Mouse (Mus musculus) heart, embryonic 15.5 days (tissue): ENCODE data around the gene Ldhal6b. TPM values are rescaled to one million over a fixed set of nuclear protein-coding genes. Genes with fewer than 3 reads are reported as not detected.
A peak's percentile ranks its signal among the peaks of the same experiment; 100 is the strongest.

Experiments
- ATAC-seq: fragments of 200-750 bp; cut with Nextera tagmentation; replicated peaks from 2 replicates; pipeline ENCODE4 v1.8.0; 2017; ENCODE audit warnings: low read depth, moderate TSS enrichment; ENCODE audit not compliant: insufficient number of reproducible peaks, insufficient read depth, low FRiP score
- H3K27ac ChIP-seq: fragments of 300-500 bp; sonication (generic); 2 replicates; pipeline ENCODE4 v1.5.1; 2015; ENCODE audit warnings: mild to moderate bottlenecking, inconsistent platforms
- H3K27me3 ChIP-seq: fragments of 300-500 bp; sonication (generic); 2 replicates; pipeline ENCODE4 v1.6.1; 2015; ENCODE audit warnings: inconsistent platforms
- H3K36me3 ChIP-seq: fragments of 300-500 bp; sonication (generic); 2 replicates; pipeline ENCODE4 v1.6.1; 2015; ENCODE audit warnings: mild to moderate bottlenecking, inconsistent platforms
- H3K4me1 ChIP-seq: fragments of 300-500 bp; sonication (generic); replicated peaks from 2 replicates; pipeline ENCODE4 v1.6.1; 2015; ENCODE audit warnings: inconsistent platforms
- H3K4me2 ChIP-seq: fragments of 300-500 bp; sonication (generic); 2 replicates; pipeline ENCODE4 v1.6.1; 2015; ENCODE audit warnings: inconsistent platforms, mild to moderate bottlenecking, moderate library complexity
- H3K4me3 ChIP-seq: fragments of 300-500 bp; sonication (generic); 2 replicates; pipeline ENCODE4 v1.5.1; 2015; ENCODE audit warnings: mild to moderate bottlenecking, inconsistent platforms
- H3K9ac ChIP-seq: fragments of 300-500 bp; sonication (generic); 2 replicates; pipeline ENCODE4 v1.6.1; 2015; ENCODE audit warnings: mild to moderate bottlenecking, inconsistent platforms
- H3K9me3 ChIP-seq: fragments of 300-500 bp; sonication (generic); replicated peaks from 2 replicates; pipeline ENCODE4 v1.6.1; 2016; ENCODE audit warnings: inconsistent platforms
- WGBS: fragments of 180-500 bp; shearing (Covaris S2); methylation state at CpG from one replicate; pipeline ENCODE4 v1.1.7; 2015; ENCODE audit warnings: mixed read lengths; 5-methylcytosine and 5-hydroxymethylcytosine counted together
- polyA plus RNA-seq: library from polyadenylated mRNA; unstranded; fragments of >200 nt; fragmentation: Nextera tagmentation; extraction: Ambion mirVana; gene quantifications from 2 replicates; pipeline ENCODE4 v1.2.1, GENCODE M21; 2015

The Ldhal6b gene
- polyA plus RNA-seq, 1 experiment from 2014 or later: not detected

DNA sequence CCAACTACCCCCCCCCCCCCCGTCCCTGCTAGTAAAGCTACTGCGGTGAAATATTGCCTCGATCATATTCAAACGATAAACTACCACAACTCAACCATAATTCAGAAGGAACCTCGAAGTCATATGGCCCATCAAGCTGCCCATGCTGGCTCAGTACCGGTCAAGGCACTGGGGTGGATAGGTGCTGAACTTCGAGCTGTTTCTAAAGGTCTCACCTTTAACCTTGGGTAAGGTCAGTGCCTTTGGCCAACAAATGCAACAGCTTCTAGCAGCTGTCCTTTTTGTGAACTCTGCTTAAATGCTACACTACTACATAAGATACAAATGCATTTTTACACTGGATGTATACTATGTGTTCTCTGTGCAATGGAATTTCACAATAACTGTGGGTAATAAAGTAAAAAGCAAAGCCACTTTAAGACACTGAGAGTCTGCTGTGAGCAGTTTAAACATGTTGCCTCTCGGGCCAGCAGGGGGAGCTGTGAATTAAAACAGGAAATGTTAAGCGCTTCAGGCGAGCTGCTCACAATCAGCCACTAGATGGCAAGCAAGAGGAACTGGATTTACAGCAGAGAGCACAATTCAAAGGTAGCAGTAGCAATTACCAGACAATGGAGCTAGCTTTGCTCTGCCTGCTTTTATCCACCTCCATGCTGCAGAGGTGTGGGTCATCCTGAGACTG is 10.7 kb upstream of the Ldhal6b start:
- H3K27ac ChIP-seq: no peak overlapping the region
- no peaks in the 10 kb centered on the region for H3K9me3 ChIP-seq
- no peak overlapping the region for H3K4me2 ChIP-seq
- peaks cover 22% of the 10 kb centered on the region; the same call in 1 of the 2 replicates for H3K36me3 ChIP-seq
- WGBS: 55% methylated on average over 10 of the region's 10 CpGs
- no peak overlapping the region for H3K4me3 ChIP-seq
- H3K4me1 ChIP-seq: peaks cover 11% of the 10 kb centered on the region; the same call in 1 of the 2 replicates
- no peak overlapping the region for H3K9ac ChIP-seq
- ATAC-seq: 0 out of 2 replicates have a peak, but pooled peaks have one; percentile 48
- no peaks in the 10 kb centered on the region for H3K27me3 ChIP-seq

DNA sequence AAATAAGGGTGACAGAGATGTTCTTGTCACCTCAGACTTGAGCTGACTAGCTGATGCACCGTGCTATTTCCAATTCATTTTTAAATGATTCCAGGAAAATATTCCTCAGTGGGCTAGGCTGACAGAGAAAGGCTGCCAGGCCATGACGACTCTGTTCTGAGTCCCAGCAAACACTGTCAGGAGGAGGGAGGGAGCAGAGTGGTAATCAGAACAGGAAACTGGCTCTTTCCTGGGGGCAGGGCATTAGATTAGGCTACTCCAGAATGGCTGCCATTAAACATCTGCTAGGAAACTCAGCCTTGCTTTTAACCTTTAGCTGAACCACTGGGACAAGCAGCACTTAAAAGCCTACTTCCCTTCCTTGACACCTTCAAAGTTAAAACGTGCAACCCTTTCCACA is 6.6 kb upstream of the Ldhal6b start:
- Histone ChIP-seq H3K4me2 (no peak overlapping the region), H3K9me3 (no peaks in the 10 kb centered on the region), H3K27ac (no peak overlapping the region), H3K4me3 (no peak overlapping the region), H3K36me3 (no peaks in the 10 kb centered on the region), H3K9ac (no peak overlapping the region), H3K27me3 (no peaks in the 10 kb centered on the region), H3K4me1 (peaks cover 29% of the 10 kb centered on the region)
- ATAC-seq: no peak; the same call in 1 of the 2 replicates
- WGBS: 28% methylated on average over 3 of the region's 3 CpGs

- 63% methylated on average over 8 of the region's 8 CpGs for WGBS
- Histone ChIP-seq H3K36me3 (no peaks in the 10 kb centered on the region; the same call in 1 of the 2 replicates), H3K9ac (no peak overlapping the region), H3K4me2 (no peak overlapping the region), H3K27ac (no peak overlapping the region), H3K27me3 (no peaks in the 10 kb centered on the region), H3K4me1 (peaks cover 29% of the 10 kb centered on the region), H3K9me3 (no peaks in the 10 kb centered on the region), H3K4me3 (no peak overlapping the region)
- ATAC-seq: no peak
These were observed 5.6 kb upstream of the Ldhal6b start for GRCm38 (mm10) chr17:5424156-5424555.

- Histone ChIP-seq H3K9ac (no peak overlapping the region), H3K27ac (no peak overlapping the region), H3K9me3 (no peaks in the 10 kb centered on the region), H3K4me1 (peaks cover 29% of the 10 kb centered on the region), H3K36me3 (peaks cover 6% of the 10 kb centered on the region), H3K4me2 (no peak overlapping the region), H3K4me3 (no peak overlapping the region), H3K27me3 (no peaks in the 10 kb centered on the region)
- ATAC-seq: no peak
- 46% methylated on average over 4 of the region's 4 CpGs for WGBS
These were observed 3.3 kb upstream of the Ldhal6b start for GRCm38 (mm10) chr17:5421835-5422234.

DNA sequence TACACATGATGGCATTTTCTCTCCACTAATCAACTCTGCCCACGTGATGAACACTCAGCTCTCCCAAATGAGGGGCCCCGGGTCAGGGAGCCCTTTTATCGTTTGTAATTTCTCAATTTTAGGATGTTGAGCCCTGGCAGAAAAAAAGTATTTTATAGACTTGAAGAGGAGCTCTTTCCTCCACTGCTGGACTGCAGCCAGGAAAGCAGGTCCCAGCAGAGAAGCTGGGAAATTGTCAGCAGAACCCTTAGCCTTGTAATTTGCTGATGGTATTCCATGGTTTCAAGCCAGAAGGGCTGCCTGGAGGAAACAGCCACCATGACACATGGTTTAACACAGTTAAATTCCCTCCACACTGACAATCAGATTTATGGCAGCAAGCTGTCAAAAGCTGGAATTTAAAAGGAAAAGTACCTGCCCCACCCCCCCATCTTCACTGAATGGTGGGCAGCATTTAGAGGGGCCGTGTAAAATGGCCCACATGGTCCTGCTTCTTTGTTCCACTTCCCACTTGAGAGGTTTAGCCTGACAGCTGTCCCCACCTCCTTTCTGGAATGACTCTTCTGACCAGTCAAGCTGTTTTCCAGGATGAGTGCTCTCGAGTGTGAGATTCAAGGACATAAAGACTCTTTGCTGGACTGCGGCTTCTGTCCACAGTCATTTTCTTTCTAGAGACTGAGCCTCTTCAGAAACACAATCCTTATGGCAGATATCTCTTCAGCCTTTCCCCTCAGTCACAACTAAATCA is 1.4 kb upstream of the Ldhal6b start:
- ATAC-seq: no peak
- peaks cover 6% of the 10 kb centered on the region for H3K36me3 ChIP-seq
- H3K4me1 ChIP-seq: peaks cover 22% of the 10 kb centered on the region
- 61% methylated on average over 6 of the region's 6 CpGs for WGBS
- no peak overlapping the region for H3K27ac ChIP-seq
- no peak overlapping the region for H3K9ac ChIP-seq
- H3K4me2 ChIP-seq: no peak overlapping the region
- H3K4me3 ChIP-seq: no peak overlapping the region
- H3K27me3 ChIP-seq: no peaks in the 10 kb centered on the region
- no peaks in the 10 kb centered on the region for H3K9me3 ChIP-seq

- WGBS: 84% methylated on average over 9 of the region's 9 CpGs
These were observed 489 bp upstream of the Ldhal6b start for GRCm38 (mm10) chr17:5419056-5419455.

GRCm38 (mm10) chr17:5416518-5416917 is 2.0 kb downstream of the Ldhal6b start:
- Histone ChIP-seq H3K9ac (no peak overlapping the region), H3K4me1 (no peaks in the 10 kb centered on the region), H3K27me3 (no peaks in the 10 kb centered on the region), H3K9me3 (no peaks in the 10 kb centered on the region), H3K4me3 (no peak overlapping the region), H3K27ac (no peak overlapping the region), H3K36me3 (peaks cover 9% of the 10 kb centered on the region), H3K4me2 (no peak overlapping the region)
- 93% methylated on average over 3 of the region's 3 CpGs for WGBS
- no peak for ATAC-seq

More at GRCm38 (mm10) chr17:5419056-5419455, 489 bp upstream of the Ldhal6b start:
- Histone ChIP-seq H3K9ac (no peak overlapping the region), H3K36me3 (peaks cover 6% of the 10 kb centered on the region), H3K4me3 (no peak overlapping the region), H3K27me3 (no peaks in the 10 kb centered on the region), H3K4me1 (peaks cover 16% of the 10 kb centered on the region), H3K4me2 (no peak overlapping the region), H3K27ac (no peak overlapping the region), H3K9me3 (no peaks in the 10 kb centered on the region)
- no peak for ATAC-seq

DNA sequence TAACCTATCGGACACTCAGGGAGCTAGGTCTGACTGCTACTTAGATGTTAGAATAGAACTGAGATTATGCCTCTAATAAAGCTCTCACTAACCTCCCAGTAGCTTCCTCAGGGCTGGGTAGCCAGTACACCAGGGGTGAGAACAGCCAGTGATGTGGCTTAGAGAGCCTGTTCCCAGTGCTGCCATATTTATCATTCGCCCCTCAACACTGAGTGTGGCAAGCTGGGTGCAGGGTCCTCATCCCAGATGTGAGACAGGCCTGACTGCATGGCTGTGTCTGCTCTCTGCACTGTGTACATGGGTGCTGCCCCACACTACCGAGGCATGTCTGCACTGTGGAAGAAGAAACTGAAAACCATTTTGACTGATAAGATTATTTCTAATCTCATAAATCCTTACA is 4.5 kb downstream of the Ldhal6b start:
- no peaks in the 10 kb centered on the region for H3K9me3 ChIP-seq
- H3K4me1 ChIP-seq: no peaks in the 10 kb centered on the region
- WGBS: 77% methylated on average over 3 of the region's 3 CpGs
- no peak overlapping the region for H3K4me3 ChIP-seq
- no peak overlapping the region for H3K27ac ChIP-seq
- no peak for ATAC-seq
- H3K9ac ChIP-seq: no peak overlapping the region
- H3K36me3 ChIP-seq: peaks cover 14% of the 10 kb centered on the region
- H3K4me2 ChIP-seq: no peak overlapping the region
- no peaks in the 10 kb centered on the region for H3K27me3 ChIP-seq

DNA sequence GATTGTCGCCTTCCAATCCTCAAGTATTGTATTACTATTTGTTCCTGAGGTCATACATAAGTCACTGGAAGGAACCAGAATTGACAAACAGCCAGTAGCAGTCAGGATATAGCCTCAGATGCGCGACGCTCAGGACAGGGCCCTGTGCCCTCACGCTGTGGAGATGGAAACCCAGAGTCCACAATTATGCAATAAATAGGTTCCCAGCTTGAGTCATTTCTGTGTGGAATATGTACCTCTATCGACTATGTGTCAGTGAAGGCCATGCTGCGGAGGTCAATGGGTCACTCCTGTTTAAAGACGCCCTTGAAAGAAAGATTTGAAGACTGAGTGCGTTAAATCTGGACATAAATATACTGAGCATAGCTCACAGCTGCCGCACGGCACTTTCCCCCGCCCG is 5.2 kb downstream of the Ldhal6b start:
- no peak overlapping the region for H3K4me2 ChIP-seq
- H3K9me3 ChIP-seq: no peaks in the 10 kb centered on the region
- H3K4me1 ChIP-seq: no peaks in the 10 kb centered on the region
- no peaks in the 10 kb centered on the region for H3K27me3 ChIP-seq
- no peak overlapping the region for H3K9ac ChIP-seq
- H3K4me3 ChIP-seq: no peak overlapping the region
- H3K36me3 ChIP-seq: peaks cover 12% of the 10 kb centered on the region; the same call in 1 of the 2 replicates
- no peak overlapping the region for H3K27ac ChIP-seq
- WGBS: 88% methylated on average over 13 of the region's 13 CpGs
- no peak for ATAC-seq

GRCm38 (mm10) chr17:5412740-5413139 is 5.8 kb downstream of the Ldhal6b start:
- no peak for ATAC-seq
- Histone ChIP-seq H3K27me3 (no peaks in the 10 kb centered on the region), H3K27ac (no peak overlapping the region), H3K4me3 (no peak overlapping the region), H3K9ac (no peak overlapping the region), H3K4me2 (no peak overlapping the region), H3K4me1 (no peaks in the 10 kb centered on the region), H3K36me3 (0 out of 2 replicates have a peak, but pooled peaks cover 9% of the 10 kb centered on the region), H3K9me3 (no peaks in the 10 kb centered on the region)
- WGBS: 85% methylated on average over 7 of the region's 7 CpGs

DNA sequence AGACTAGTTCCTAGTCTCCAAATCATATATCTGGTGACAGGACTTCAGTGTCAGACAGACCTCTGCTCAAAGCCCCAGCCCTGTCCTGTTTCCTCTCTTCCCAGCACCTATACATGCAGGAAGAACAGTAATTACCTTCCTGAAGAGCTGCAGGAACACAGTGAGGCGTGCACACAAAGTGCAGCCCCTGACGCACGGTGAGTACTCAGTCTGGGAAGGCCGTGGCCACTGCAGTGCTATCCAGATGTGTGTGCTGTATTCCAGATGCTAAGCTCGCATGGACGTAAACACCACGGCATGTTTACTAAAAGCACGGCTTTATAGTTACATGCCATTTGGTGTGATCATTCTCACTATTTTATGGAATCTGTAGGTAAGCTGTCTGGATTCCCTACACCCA is 6.3 kb downstream of the Ldhal6b start:
- H3K27me3 ChIP-seq: no peaks in the 10 kb centered on the region
- 92% methylated on average over 8 of the region's 8 CpGs for WGBS
- H3K9ac ChIP-seq: no peak overlapping the region
- H3K4me1 ChIP-seq: peaks cover 2% of the 10 kb centered on the region; the same call in 1 of the 2 replicates
- no peak overlapping the region for H3K4me3 ChIP-seq
- H3K36me3 ChIP-seq: 0 out of 2 replicates have a peak, but pooled peaks cover 9% of the 10 kb centered on the region
- H3K4me2 ChIP-seq: no peak overlapping the region
- H3K27ac ChIP-seq: no peak overlapping the region
- no peaks in the 10 kb centered on the region for H3K9me3 ChIP-seq
- ATAC-seq: no peak
